Mouse (Mus musculus): ENCODE results near the gene Sncb.
"Not testable (repeated sequence)": the region's sequence is repeated elsewhere in the genome, so short reads cannot be mapped to it uniquely, and the experiment has no call there.

The Sncb gene

DNA sequence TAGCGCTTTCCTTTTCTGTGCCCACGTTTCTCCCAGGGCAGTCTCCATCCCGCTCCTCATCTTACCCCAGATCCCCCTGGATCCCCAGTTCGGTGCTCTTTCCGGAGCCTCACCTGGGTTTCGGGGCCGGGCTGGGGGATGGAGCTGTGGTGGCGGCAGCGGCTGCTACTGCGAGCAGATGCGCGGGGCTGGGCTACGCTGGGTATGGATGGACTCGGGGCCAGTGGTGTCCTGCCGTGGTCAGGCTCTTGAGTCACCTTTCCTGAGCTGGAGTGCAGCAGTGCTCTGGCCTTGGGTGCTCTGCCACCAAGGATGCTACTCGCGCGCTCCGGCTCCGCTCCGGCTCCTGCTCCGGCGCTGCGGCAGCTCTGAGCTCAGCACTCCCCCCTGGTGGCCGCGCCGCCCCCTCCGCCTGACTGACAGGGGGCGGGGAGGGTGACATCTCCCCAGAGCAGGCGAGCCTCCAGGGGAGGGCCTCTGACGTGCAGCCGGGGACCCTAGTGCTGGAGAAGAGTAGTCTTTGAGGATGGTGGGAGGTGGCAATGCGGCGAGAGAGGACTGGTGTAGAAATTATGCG is at the start of gene Sncb:
Gene Sncb (minus strand): TSS at position 404 of the 577 bp plus-strand sequence.
- DNase-seq (ENCODE audit: low read depth, low spot score) = peak; percentile 77

- no peak for DNase-seq (ENCODE audit: low read depth, low spot score)
Measured at GRCm38 (mm10) chr13:54813381-54813780, 47.0 kb upstream of the Sncb start.

- no peak for DNase-seq (ENCODE audit: low read depth, low spot score)
Measured at GRCm38 (mm10) chr13:54811476-54811875, 45.1 kb upstream of the Sncb start.

DNA sequence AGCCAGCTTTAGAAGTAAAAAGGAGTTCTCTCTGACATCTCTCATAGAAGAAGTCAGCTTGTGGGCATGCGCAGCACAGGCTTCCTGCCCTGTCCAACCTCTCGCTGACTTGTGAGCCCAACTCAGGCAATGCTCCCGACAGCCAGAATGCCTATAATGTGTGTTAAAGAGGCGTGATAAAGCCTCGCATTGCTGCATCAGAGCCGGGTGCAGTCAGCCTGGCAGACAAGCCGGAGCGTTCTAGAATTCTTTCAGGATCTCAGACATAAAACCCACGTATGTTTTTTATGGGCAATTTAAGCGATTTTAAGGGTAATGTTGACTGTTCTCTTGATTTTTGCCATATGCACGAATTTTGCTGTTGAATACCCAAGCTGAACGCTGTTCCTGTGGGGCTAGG is 41.7 kb upstream of the Sncb start:
- DNase-seq (ENCODE audit: low read depth, low spot score) = no peak

- no peak for DNase-seq (ENCODE audit: low read depth, low spot score)
Measured at GRCm38 (mm10) chr13:54806434-54806976, 40.1 kb upstream of the Sncb start.

DNA sequence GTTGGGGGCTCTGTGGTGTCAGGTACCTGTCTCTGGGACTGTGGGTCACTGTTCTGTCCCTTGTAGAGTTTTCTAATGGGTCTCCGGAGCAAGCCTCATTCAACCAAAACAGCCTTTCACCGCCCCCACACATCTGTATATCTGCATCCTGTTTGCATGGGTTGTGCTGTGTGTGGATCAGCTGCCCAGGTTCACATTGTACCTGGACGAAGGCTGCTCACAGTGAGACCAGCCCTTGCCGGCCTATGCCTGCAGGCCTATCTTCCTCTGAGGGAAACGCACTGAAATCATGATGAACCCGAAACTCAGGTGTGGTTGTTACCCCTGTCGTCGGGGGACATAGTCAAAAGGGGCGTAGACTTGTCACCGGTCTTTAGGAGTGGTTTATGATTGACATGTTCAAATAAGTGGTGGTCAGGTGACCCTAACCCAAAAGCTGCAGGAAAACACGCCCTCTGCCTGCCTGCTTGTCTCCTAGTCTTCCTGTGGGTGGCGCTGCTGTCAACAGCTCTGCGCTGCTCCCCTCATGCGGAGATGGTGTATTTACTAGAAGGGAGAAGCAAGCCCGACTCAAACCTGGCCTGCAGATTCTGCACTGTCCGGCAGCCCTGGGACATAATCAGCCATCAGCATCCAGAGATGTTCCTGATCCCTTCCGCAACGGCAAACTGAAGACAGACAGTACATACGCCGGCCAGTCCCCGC is 38.9 kb upstream of the Sncb start:
- DNase-seq (ENCODE audit: low read depth, low spot score) = no peak

- DNase-seq (ENCODE audit: low read depth, low spot score) = no peak
Measured at GRCm38 (mm10) chr13:54803010-54803409, 36.6 kb upstream of the Sncb start.

- no peak for DNase-seq (ENCODE audit: low read depth, low spot score)
Measured at GRCm38 (mm10) chr13:54800206-54800605, 33.8 kb upstream of the Sncb start.

DNA sequence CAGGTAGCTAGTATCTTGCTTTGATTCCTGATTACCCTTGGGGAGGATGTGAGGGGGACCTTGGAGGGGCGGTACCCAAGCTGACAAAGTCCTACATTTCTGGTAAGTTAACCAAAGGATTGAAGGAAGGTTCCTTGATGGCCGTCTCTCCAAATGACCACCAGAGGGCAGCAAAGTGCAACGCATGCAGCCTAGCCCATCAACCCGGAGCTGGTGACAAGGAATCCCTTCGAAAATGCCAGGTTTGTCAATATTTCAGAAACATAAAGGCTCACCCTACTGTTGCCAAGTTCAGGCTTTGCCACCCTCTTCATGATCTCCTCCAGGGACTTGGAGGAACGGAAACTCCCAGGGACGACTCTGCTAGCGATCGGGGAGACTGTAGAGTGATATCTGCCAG is 33.3 kb upstream of the Sncb start:
- DNase-seq (ENCODE audit: low read depth, low spot score) = peak; percentile 83

- DNase-seq (ENCODE audit: low read depth, low spot score) = no peak
Measured at GRCm38 (mm10) chr13:54798740-54799139, 32.3 kb upstream of the Sncb start.

- no peak for DNase-seq (ENCODE audit: low read depth, low spot score)
Measured at GRCm38 (mm10) chr13:54797861-54798643, 31.7 kb upstream of the Sncb start.

GRCm38 (mm10) chr13:54797356-54797755 is 31.0 kb upstream of the Sncb start:
- peak; percentile 59 for DNase-seq (ENCODE audit: low read depth, low spot score)

DNA sequence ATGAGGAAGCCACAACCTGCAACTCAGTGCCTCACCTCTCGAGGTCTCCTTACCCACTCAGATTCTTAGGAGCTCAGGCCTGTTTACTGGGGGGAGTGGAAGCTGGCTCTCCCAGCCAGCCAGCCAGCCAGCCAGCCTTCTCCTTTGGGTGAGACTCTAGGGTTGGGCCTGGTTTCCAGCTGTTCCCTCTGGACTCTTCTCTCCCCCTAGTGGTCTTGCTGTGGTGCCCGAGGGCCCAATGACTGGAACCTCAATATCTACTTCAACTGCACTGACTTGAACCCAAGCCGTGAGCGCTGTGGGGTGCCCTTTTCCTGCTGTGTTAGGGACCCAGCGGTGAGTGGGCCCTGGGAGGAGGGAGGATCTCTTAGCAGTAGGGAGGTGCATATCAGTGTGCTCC is 28.4 kb upstream of the Sncb start:
- no peak for DNase-seq (ENCODE audit: low read depth, low spot score)

DNA sequence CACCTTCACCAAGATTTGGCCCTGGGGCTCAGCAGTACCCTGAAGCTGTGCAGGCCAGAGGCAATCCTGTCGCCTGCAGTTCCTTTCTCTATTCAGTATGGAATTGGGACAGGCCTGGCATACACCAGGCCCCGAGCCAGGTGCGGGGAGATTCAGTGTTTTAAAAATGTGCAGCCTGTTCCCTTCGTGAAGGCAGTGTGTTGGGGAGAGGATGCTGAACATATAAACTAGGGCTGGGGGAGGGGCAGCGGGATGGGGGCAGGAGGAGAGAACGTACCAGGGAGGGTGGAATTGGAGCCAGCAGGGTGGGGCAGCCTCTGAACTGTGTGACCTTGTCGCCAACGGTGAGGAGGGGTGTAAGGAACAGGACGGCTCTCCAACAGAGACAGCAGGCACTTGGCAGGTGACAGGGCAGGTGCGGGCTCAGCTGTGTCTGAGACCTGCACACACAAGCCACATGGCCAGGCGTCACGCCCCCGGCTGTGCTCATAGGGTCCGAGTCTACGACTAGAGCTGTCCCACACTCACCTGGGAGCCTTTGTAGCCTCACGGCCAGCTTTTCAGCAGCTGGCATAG is 27.7 kb upstream of the Sncb start:
- no peak for DNase-seq (ENCODE audit: low read depth, low spot score)

DNA sequence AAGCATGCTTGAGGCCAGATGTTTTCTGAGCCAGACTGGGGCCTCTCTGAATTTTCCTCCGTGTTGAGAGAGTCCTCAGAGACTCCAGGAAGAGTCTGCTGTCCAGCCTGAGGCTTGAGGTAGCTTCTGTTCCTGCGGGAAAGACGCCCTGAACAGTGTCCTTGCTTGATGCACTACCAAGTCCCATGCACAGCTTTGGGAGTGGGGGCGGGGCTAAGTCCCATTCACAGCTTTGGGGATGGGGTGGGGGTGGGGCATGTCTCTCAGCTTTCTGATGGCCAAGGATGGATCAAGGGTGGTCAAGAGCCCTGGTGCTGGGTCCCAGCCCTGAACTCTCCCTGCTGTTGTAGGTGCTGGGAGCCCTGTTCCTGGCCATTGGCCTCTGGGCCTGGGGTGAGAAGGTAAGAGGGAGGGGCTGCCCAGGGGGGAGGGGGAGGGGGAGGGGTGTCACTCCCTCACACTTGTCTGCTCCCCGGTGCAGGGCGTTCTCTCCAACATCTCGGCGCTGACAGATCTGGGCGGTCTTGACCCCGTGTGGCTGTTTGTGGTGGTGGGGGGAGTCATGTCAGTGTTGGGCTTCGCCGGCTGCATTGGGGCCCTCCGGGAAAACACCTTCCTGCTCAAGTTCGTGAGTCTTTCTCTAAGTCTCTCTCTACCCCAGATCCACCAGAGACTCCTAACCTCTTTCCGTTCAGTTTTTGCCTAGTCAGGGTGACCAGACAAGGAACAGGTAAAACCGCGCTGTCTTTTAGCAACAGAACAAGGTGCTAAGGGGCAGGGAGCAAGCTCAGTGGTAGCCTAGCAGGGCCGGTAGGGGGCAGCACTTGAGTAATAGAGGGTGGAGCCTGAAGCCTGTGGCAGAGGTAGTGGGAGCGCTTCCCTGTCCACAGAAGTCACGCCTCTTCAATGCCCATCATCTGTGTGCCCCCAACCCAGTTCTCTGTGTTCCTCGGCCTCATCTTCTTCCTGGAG is 26.1 kb upstream of the Sncb start:
- DNase-seq (ENCODE audit: low read depth, low spot score) = peak; percentile 38

DNA sequence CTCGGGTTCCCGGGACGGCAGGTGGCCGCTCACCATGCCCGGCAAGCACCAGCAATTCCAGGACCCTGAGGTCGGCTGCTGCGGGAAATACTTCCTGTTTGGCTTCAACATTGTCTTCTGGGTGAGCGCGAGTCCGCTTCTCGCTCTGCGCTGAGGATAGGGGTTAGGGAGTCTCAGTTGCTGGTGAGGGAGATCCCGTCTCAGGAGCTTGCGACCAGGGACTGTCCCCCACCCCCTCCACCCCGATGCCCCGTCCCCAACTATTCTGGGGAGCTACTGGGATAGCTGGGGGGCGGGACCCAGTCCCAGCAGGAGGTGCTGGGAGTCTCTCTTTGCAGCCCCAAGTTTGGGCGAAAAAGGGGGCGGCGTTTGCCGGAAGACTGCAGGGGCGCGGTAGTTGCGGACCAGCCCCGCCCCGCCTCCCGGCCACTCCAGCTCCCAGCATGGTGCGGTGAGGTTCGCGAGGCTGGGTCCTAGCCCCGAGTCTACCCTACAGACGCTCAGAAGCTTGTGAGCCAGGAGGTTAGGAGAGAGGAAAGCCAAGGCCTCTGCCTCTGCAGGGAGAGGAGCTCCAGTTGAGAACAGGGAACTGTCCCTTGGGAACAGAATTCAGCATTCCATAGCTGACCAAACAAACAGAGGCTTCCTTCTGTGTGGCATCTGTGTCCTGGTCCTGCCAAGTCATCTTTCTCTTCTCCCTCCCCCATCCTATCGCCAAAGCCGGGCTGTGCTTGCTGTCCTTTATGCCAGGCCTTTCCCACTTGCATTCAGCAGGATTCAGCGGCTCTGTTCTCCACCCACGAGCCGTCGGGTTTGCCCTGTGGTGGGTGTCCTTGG is 23.4 kb upstream of the Sncb start:
- DNase-seq (ENCODE audit: low read depth, low spot score) = peak; percentile 34

DNA sequence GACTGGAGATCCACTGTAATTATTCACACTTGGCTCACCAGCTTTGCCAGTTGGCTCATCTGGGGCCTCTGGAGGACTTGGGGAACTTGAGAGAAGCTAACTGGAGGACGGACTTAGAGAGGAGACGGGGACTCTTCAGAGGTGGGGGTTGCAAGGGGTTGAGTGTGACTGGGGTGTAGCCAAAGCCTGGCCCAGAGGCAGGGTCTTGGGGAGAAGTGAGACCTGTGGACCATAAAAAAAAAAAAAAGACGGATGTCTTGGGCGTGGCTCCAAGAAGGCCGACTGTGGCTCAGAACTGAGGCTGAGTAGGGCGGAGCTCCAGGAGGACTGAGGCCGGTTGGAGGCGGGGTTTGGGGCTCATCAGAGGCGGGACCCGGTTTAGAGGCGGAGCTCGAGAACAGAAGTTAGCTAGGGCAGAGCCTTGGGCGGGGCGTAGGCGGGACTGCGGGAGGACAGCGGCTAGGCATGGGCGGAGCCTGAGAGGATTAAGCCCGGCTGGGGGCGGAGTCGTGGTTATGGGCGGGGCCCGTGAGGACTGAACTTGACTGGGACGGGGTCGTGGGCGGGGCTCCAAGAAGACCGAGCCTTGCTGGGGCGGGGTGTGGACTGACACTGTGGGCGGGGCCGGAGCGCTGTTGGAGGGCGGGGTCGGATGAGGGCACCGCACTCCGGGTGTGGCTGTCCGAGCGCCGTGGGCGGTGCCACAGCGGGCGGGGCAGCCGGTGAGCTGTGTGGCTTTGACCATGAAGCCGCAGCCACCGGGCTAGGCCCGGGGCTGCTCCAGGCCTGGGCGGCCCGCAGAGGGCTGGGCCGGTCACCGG is 22.6 kb upstream of the Sncb start, which contains the start of gene Tspan17:
Gene Tspan17 (plus strand): TSS at position 638 of the 821 bp plus-strand sequence.
- peak; percentile 90 for DNase-seq (ENCODE audit: low read depth, low spot score)

DNA sequence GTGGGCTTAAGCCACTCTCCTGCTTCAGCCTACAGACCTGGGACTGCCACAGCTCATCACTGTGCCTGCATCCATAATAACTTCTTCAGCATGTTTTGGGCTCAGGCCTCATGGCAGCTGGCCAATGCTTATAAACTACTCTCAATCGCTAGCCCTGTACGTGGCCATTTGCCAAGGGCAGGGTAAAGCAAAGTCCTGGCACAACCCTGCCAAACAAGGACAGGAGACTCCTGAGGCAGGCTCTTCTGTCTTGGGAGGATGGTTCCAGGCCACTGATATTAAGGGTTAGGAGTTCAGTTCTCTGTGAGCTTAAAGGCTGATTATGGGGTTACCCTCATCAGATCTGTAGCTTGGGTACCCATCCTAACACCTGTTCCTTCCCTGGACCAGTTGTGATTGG is 21.2 kb upstream of the Sncb start:
- DNase-seq (ENCODE audit: low read depth, low spot score) = not testable (repeated sequence)

DNA sequence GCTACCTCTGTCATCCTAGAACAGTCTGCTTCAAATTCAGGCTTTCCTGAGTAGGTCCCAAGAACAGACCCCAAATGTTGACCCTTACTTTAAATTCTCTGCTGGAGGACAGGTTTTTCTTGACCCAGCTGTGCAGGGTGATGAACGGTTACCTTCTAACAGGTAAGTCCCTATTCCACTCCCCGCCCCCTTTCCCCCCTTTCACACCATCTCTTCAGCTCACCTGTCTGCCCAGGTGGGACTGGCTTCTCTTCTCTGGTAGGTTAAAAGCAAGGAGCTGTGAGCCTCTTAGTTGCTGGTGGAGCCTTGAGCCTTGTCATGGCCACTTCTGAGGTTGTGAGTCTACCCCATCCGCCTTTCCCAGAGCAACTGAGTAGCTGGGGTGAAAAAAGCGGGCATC is 17.3 kb upstream of the Sncb start, which contains the start of gene Eif4e1b:
Gene Eif4e1b (plus strand): TSS at position 301 of the 400 bp plus-strand sequence.
- no peak for DNase-seq (ENCODE audit: low read depth, low spot score)
